Comparison of ENCODE assay signal across 19 mouse cellular contexts in the genomic region with DNA sequence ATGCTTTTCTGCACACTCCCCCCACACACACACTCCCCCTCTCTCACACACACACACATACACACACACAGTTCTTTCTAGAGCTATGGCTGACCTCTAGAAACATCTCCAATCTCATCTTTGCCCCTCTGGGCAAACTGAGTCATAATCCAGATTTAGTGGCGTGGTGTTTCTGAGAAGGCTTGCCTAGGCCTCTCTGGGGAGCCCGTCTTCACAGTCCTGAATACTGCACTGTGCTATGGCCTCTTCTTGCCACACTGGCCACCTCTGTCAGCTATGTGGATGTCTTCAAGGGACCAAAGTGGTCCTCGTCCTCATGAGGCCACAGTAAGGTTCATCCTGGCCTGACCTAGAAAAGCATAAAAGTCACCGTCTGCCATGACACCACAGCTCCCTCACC.
"Had no signal": no experiment of that assay in that cellular context is flagged by ENCODE, and none has a peak within 500 bp of the region (broad histone marks: within the 10 kb centered on the region; RNA-seq: fewer than 3 reads in every experiment).

No protein-coding gene starts in this region.

- H3K27me3 ChIP-seq: liver, embryonic 13.5 days; liver, embryonic 15.5 days; lung, embryonic 15.5 days; megakaryocyte, embryonic 14.5 days; midbrain, embryonic 13.5 days; midbrain, embryonic 15.5 days; neural tube, embryonic 12.5 days; stomach, embryonic 15.5 days had no signal

- H3K27ac ChIP-seq: liver, embryonic 13.5 days; liver, embryonic 15.5 days; lung, embryonic 15.5 days; macrophage; midbrain, embryonic 13.5 days; midbrain, embryonic 15.5 days; neural tube, embryonic 12.5 days; stomach, embryonic 15.5 days; stomach, postnatal 0 days had no signal

- H3K4me1 ChIP-seq: liver, embryonic 13.5 days; liver, embryonic 15.5 days; lung, embryonic 15.5 days; megakaryocyte, embryonic 14.5 days; midbrain, embryonic 15.5 days; stomach, embryonic 15.5 days had no signal

- ATAC-seq: liver, postnatal 0 days; lung, postnatal 0 days; midbrain, embryonic 13.5 days; midbrain, embryonic 15.5 days had no signal

- DNase-seq: liver, embryonic 13.5 days; liver, postnatal 0 days; lung, adult 2 months; lung, postnatal 14 days; lung, postnatal 36 days; right cerebral cortex, postnatal 14 days; thymus, adult 2 months; thymus, postnatal 25 days; thymus, postnatal 4 days had no signal

- H3K4me2 ChIP-seq: liver, embryonic 13.5 days; liver, embryonic 15.5 days; lung, embryonic 15.5 days; midbrain, embryonic 13.5 days; midbrain, embryonic 15.5 days; neural tube, embryonic 12.5 days; stomach, embryonic 15.5 days had no signal

- H3K9me3 ChIP-seq: liver, embryonic 13.5 days; liver, embryonic 15.5 days; lung, embryonic 15.5 days; megakaryocyte, embryonic 14.5 days; midbrain, embryonic 13.5 days; midbrain, embryonic 15.5 days; neural tube, embryonic 12.5 days; stomach, embryonic 15.5 days had no signal

- H3K9ac ChIP-seq: liver, embryonic 13.5 days; liver, embryonic 15.5 days; liver, postnatal 0 days; lung, embryonic 15.5 days; midbrain, embryonic 13.5 days; midbrain, embryonic 15.5 days; neural tube, embryonic 12.5 days; stomach, embryonic 15.5 days had no signal

- H3K4me3 ChIP-seq: liver, embryonic 13.5 days; liver, embryonic 15.5 days; lung, embryonic 15.5 days; megakaryocyte, embryonic 14.5 days; midbrain, embryonic 13.5 days; midbrain, embryonic 15.5 days; neural tube, embryonic 12.5 days; stomach, embryonic 15.5 days had no signal

- H3K36me3 ChIP-seq: liver, embryonic 13.5 days; liver, embryonic 15.5 days; lung, embryonic 15.5 days; midbrain, embryonic 13.5 days; midbrain, embryonic 15.5 days; neural tube, embryonic 12.5 days; stomach, embryonic 15.5 days had no signal
